Mouse (Mus musculus) 3T3-L1 (cell line): ENCODE data around the gene Rpl18.

Experiments used
- DNase-seq: peaks from one replicate; pipeline ENCODE4 v3.0.0-alpha.2; 2015; ENCODE audit warnings: low read depth, low spot score

The Rpl18 gene

DNA sequence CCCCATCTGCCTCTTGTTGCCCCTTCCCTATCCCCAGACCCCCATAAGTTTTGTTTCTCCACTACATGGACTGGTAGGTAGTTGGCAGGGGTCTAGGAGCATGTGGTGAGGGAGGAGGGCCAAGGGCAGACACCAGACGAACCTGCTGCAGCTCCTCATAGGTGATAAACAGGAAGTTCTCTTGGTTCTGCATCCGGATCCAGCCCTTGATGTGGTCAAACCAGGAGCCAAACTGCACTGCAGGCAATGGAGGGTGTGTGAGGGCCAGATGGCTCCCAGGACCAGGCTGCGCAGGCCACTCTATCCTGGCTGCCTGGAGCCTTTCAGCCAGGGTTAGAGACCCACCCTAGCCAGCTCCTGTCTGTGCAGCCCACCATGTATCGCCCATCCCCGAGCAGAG lies 18.2 kb downstream of the Rpl18 start:
- no peak for DNase-seq

DNA sequence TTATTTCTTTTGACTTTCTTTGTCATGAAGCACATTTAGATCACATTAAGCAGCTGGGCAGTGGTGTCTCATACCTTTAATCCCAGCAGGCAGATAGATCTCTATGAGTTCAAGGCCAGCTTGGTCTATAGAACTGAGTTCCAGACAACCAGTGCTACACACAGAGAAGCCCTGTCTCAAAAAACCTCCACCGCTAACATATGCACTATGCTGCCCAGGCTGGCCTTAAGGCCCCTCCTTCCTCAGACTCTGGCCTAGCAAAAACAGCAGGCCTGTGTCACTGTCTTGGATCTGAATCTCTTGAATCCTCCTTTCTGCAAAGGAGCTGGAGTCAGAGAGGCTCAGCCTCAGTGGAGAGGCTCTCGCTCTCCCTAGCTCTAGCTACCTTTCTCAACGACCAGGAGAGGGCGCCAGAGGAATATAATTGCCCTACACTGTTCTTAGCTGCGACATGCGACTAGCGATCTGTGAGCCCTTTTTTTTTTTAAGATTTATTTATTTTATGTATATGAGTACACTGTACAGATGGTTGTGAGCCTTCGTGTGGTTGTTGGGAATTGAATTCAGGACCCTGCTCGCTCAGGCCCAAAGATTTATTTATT lies 24.0 kb downstream of the Rpl18 start:
- peak; percentile 90 for DNase-seq

DNA sequence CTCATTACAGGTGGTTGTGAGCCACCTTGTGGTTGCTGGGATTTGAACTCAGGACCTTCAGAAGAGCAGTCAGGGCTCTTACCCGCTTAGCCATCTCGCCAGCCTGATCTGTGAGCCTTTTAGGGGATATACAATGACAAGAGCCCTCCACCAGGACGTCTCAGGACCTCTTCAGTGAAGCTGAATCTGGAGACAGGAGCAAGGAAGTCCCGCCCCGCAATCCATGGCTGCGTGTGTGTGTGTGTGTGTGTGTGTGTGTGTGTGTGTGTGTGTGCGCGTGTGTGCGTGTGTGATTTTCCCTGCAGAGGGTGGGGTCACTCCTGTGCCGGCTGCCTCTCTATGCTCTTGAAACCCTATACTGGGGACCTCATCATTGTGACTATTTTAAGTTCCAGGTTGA lies 24.6 kb downstream of the Rpl18 start:
- no peak for DNase-seq

DNA sequence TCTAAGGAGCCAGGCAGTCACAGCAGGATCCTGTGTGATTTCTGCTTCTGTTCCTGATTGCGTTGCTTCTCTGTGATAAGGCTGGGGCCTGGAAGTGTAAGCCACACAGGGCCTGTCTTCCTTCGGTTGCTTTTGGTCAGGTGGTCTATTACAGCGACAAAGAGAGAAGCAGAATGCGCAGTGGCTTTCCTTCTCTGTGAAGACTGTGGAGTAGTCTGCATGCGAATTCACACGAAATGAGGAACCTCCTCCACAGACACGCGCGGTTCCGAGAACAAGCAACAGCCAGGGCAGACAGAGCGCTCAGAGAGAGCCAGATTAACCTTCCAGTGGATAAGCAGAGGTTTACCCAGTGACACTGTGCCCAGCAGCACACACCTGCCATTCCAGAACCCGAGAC lies 26.1 kb downstream of the Rpl18 start:
- no peak for DNase-seq

DNA sequence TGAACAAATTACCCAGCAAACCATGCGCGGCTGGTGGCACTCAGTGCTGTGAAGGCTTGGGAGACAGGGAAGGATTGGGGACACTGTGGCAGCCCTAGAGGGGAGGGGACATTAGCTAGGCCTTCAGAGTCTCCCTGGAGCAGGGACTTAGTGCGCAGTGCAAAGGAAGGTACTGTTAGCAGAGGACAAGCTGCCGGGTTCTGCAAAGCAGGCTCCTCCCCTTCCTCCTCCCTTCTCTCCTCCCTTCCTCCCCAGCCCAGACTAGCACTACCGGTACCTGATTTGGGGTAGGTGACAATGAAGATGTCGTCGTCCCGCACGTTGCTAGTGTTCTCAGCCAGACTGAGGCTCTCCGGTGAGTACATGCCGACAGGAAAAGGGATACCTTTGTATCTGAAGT lies 26.5 kb downstream of the Rpl18 start:
- no peak for DNase-seq

DNA sequence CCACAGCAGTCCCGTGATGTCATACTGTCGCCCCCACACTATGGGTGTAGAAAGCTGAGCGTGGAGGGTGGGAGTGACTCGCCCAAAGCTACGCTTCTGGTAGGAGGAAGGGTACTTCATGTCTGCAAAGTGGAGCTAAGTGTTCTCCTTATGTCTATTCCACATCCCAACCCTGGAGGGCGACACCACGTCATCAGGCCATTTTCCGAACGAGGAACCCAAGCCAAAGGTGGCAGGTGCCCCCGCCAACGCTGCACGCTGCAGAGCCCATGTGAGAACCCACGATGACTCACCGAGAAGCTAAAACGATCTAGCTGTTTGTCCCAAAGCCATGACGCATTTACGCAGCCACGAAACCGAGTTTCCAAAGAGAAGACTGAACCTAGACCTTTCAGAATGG lies 27.1 kb downstream of the Rpl18 start:
- no peak for DNase-seq

DNA sequence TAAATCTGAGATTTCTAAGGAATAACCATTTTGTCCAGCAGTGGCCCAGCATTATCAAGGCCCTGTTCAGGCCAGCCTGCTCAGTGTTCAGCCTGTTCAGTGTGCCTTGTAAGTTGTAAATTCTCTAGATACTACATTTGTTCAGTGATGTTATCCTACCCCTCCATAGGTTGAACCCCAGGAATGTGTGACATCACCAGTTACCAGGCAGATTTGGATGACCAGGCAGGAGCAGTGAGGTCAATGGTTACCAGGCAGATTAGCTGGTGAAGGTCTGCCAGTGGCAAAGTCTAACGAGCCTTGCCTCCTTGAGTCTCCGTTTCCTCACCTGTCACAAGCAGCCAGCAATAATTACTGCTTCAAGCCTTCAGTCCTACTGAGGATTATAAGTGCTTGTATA lies 29.1 kb downstream of the Rpl18 start:
- DNase-seq, result peak; percentile 82

DNA sequence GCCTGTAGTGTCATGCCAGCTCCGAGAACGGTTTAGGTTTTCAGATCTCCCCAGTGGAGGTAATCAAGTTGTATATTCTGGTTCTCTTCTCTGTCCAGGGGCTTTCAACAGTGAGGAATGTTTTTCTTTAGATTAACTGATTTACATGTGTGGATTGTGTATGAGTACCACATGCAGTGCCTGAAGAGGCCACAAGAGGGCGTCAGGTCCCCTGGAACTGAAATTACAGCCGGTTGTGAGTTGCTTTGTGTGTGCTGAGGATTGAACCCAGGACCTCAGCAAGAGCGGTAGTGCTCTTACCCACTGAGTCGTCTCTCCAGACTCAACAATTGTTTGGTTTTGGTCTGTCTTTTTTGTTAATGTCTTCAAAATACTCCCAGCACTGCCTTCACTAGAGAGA lies 31.3 kb downstream of the Rpl18 start:
- DNase-seq, result no peak

DNA sequence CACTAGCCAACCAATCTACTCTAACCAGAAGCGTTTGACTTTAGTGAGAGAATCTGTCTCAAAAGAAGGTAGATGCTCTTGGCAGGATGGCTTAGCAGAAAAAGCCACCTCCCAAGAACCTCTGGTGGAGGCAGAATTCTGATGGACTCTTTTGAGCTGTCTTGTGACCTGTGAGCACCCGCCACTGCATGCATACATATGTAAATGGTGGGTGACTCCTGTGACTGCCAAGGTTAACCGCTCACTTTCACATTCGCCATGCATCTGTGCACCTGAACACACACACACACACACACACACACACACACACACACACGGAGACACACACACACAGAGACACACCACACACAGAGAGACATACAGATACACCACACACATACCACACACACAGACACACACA lies 32.2 kb downstream of the Rpl18 start:
- no peak for DNase-seq

DNA sequence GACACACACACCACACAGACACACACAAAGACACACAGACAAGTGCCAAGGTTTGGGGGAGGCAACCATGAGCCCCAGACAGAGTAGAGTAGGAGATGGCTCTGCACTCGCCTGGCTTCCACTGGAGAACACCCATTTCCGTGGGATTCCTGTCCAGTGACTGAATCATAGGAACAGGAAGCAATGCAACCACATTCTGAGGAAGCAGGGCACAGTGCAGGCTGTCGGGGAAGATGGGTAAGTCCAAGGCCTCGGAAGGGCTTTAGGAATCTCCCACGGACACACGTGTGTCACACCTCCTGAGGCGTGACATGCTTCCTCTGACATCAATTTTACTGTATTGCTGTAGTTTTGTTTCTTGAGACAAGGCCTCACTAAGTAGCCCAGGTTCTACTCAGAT lies 32.9 kb downstream of the Rpl18 start:
- DNase-seq, result peak; percentile 47

DNA sequence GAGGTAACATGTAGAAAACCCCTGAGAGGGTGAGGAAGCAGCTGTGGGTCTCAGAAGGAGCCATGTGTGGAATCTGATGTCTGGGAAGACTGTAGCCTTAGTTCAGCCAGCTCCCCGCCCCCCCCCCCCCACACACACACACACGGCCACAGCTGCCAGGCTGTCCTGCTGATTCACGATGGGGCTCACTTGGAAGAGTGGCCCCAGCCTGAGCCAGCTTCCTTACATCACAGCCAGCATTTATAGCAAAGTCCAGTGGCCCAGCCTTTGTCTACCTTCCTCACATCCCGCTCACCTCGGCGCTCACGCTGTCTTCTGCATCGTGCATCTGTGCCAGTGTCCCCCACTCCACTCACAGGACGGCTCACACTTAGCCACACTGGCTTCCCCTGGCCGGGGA lies 34.1 kb downstream of the Rpl18 start:
- DNase-seq, result peak; percentile 23

DNA sequence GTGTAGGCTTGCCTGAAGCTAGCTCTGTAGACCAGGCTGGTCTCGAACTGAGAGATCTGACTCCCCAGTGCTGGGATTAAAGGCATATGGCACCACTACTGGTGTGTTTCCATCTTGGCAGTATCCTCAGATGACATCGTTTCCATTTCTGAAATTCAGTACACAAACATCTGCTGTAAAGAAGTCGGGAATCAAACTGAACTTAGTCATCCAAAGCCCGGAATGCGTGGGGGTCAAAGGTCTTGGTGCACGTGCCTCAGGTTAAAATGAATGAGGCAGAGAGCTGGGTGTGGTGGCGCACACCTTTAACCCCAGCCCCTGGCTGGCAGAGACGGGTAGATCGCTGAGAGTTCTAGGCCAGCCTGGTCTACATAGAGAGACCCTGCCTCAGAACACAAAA lies 34.9 kb downstream of the Rpl18 start:
- peak; percentile 77 for DNase-seq

DNA sequence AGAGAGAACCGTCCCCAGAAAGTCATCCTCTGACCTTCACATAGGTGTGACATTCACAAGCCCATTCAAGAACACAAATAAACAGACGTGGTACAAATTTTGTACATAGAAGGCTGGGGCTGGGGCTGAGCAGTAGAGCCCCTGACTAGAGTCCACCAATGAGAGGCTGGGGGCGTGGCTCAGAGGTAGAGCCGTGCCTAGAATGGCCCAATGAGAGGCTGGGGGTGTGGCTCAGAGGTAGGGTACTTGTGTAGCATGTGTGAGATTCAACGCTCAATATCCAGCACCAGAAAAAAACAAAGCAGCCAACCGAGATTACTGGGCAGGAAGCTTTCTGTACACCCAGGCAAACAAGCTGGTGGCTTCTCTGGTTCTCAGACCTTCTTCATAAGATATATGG lies 40.4 kb downstream of the Rpl18 start:
- DNase-seq, result no peak

DNA sequence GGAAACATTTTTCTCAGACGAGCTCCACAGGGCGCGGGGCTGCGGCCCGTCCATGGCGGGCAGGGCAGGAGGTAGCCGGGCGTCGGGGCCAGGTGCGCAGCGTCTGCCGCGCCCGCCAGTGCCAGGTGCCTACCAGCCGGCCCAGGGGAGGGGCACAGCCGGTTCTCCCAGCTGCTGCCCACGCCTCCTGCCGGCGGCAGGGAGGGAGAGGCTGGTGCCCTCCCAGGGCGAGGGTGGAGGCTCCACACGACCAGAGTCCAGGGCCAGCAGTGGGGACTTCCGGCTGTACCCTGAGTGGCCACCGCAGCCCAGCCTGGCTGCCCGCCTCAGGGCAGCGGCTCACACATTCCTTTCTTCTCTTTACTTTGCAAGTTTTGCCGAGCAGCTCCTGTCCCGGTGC lies 44.1 kb downstream of the Rpl18 start:
- no peak for DNase-seq

DNA sequence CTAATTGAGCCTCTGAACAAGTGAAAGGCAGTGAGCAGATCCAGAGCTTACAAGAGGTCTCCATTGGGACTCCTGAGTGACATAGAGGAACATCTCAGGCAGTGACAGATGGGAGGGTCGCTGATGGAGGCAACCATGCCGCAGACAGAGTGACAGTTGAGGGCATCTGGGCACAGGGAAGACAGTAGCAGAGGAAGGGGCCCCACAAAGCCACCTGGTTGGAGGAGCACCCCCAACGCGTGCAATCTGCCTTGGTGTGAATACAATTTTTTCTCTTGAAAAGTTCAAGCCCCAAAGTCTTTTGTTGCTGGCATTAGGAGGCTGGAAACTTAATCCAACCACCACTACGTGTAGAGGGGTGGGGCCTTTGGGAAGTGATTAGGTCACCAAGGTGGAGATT lies 44.9 kb downstream of the Rpl18 start:
- DNase-seq, result no peak

DNA sequence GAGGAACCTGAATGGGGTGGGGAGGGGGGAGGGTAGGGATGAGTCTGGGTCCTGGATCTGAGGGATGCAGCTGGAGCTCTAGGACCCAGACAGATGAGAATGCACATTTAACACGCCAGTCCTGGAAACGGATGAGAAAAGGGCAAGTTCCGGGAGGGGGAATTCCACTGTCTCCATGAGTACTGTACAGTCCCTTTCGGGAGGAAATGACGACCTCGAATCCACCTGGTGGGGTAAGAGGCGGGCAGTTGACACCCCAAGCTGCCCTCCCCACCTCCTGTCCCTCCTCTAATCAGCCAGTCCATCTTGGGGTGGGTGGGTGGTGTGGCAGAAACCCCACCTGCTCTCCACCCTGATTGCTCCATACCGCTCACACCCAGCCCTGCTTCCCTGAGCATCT lies 50.7 kb downstream of the Rpl18 start:
- DNase-seq, result no peak

DNA sequence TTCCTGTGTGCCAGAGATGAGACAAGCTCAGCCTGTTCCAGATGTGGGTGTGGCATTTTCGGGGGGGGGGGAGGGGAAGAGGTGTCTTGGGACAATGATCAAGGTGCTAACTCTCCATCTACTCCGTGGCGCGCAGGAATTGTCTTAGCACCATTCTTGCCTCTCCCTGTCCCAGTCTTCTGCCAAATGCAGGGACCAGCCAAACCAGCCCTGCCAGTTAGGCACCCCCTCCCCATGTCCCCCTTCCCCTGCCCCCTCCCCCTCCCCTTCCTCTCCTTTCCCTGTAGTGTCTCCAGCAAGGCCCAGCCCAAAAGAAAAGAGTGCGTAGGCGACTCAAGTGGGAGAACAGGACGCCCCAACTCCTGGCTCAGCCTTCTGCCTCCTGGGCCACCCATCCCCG lies 51.5 kb downstream of the Rpl18 start:
- no peak for DNase-seq

DNA sequence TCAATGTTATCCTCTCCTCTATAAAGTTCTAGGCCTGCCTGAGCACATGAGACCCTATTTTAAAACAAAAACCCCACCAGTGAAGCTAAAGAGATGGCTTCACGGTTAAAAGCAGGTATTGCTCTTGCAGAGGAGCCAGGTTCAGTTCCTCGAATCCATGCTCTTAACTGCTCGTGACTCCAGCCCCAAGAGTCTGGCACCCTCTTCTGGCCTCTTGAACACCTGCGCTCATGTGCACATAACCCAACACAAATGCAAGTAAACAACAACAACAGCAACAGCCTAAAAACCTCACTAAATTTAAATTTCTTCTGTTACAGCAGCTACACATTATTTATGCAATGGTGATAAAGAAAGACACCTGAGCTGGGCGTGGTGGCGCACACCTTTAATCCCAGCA lies 52.2 kb downstream of the Rpl18 start:
- no peak for DNase-seq
